ENCODE assay signal across 16 mouse cellular contexts in the genomic region with DNA sequence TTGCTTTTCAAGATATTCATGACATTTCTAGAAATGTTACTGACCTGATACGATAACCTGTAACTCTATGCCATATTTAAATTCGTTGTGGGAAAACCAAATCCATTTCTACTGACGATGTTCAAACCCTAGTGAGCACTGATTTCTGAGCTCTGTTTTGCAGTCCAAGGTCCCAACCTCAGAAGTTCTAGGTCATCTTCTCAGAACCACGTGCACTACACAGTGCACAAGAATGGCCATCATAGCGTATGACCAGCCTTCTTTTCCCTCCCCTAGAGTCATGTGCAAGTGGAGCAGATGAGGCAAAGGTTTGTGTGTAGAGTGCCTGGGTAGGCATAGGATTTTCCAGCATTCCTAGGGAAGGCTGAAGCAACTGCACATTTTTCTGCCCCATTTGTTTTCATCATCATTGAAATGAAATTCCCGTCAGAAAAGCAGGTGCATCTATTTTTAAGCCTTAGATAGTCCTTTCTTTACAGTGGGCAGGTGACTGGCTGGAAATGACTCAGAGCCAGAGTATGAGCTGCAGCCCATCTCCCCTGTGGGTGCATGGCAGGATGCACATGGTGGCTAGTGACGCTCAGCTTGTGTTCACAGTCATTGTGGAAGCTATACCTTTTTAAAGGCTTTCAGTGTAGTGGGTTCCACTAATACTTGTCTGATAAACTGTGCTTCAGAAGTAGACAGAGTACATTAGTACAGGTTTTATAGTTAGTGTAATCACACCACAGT.
"Had no signal": no experiment of that assay in that cellular context is flagged by ENCODE, and none has a peak within 500 bp of the region (broad histone marks: within the 10 kb centered on the region; RNA-seq: fewer than 3 reads in every experiment).

No protein-coding gene starts in this region.

- ATAC-seq: midbrain, embryonic 15.5 days had no signal

- H3K27ac ChIP-seq: liver, embryonic 13.5 days; midbrain, embryonic 15.5 days; neural tube, embryonic 13.5 days; stomach, postnatal 0 days had no signal

- H3K9me3 ChIP-seq: liver, embryonic 13.5 days; midbrain, embryonic 15.5 days; neural tube, embryonic 13.5 days had no signal

- H3K27me3 ChIP-seq: liver, embryonic 13.5 days; midbrain, embryonic 15.5 days; neural tube, embryonic 13.5 days had no signal

- DNase-seq: kidney, adult 9 months; kidney, postnatal 14 days; kidney, postnatal 4 days; liver, embryonic 13.5 days; lung, adult 2 months; lung, postnatal 14 days; lung, postnatal 4 days; retina, postnatal 1 day; right cerebral cortex, postnatal 25 days; thymus, adult 2 months; thymus, postnatal 14 days; thymus, postnatal 4 days had no signal

- H3K4me1 ChIP-seq: liver, embryonic 13.5 days; midbrain, embryonic 15.5 days; neural tube, embryonic 13.5 days had no signal

- H3K9ac ChIP-seq: liver, embryonic 13.5 days; midbrain, embryonic 15.5 days; neural tube, embryonic 13.5 days had no signal

- H3K4me3 ChIP-seq: liver, embryonic 13.5 days; midbrain, embryonic 15.5 days; neural tube, embryonic 13.5 days had no signal

- H3K4me2 ChIP-seq: liver, embryonic 13.5 days; midbrain, embryonic 11.5 days; midbrain, embryonic 15.5 days; neural tube, embryonic 13.5 days had no signal

- H3K36me3 ChIP-seq: liver, embryonic 13.5 days; midbrain, embryonic 15.5 days; neural tube, embryonic 13.5 days had no signal
